Mouse (Mus musculus) fat pad, adult 2 months (tissue): ENCODE measurements at regions not wholly inside any gene's neighbourhood (a gene's known extent, or its start where the extent isn't known, plus 50 kb on each side); places are given as distances from the start of the nearest gene placed in this dataset.

Experiments
- DNase-seq: peaks from one replicate; pipeline ENCODE4 v3.0.0-alpha.2; 2011; ENCODE audit warnings: low read depth, low spot score; ENCODE audit errors: extremely low read depth

GRCm38 (mm10) chr6:51379074-51379473 lies 53.4 kb upstream of the Nfe2l3 start:
- DNase-seq: no peak

GRCm38 (mm10) chr6:51379560-51380274 lies 52.8 kb upstream of the Nfe2l3 start:
- no peak for DNase-seq

- DNase-seq: no peak
These were observed 52.2 kb upstream of the Nfe2l3 start for GRCm38 (mm10) chr6:51380275-51380575.

- no peak for DNase-seq
These were observed 51.0 kb upstream of the Nfe2l3 start for GRCm38 (mm10) chr6:51381465-51381864.
